Mouse (Mus musculus): ENCODE measurements around the gene Stk40.

DNA sequence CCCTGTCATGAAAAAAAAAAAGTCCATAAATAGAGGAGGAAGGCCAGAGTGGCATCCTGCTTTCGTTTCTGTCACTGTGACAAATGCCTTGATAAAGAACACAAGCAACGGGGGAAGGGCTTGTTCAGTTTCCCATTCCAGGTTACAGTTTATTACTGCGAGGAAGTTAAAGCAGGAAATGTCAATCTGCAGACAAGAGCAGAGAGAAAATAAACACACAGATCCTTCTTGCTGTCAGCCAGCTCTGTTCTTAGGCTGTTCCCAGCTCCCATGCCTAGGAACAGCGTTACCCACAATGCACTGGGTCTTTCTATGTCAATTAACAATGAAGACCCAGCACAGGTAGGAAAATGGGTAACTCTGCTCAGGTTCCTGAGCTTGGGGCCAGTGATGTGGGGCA lies 51.4 kb downstream of the Stk40 start:
- no peak for TF ChIP-seq CTCF (IDR thresholded peaks at IDR 0.05; ENCODE audit: low read depth)
- no peak for TF ChIP-seq EP300 (IDR thresholded peaks at IDR 0.05; ENCODE audit: low read depth)

All from heart, postnatal 0 days (tissue).